Mouse (Mus musculus): ENCODE measurements around the gene Crybb1.

- TF ChIP-seq GATA1 (IDR thresholded peaks at IDR 0.05; ENCODE audit: borderline replicate concordance, low read length) (no peak), FLI1 (IDR thresholded peaks at IDR 0.05; ENCODE audit: low read length) (no peak)
Observed at GRCm38 (mm10) chr5:112290536-112290880, 34.9 kb downstream of the Crybb1 start.
